Mouse (Mus musculus) large intestine, adult 2 months (tissue): Measurements from ENCODE around the gene Tmem246. TPM values are rescaled to one million over a fixed set of nuclear protein-coding genes. Genes with fewer than 3 reads are reported as not detected.
A peak's percentile ranks its signal among the peaks of the same experiment; 100 is the strongest.
"Not testable (repeated sequence)": the region's sequence is repeated elsewhere in the genome, so short reads cannot be mapped to it uniquely, and the experiment has no call there.

ENCODE experiments used
- DNase-seq: peaks from one replicate; pipeline ENCODE4 v3.0.0-alpha.2; 2012; ENCODE audit warnings: low read depth, low spot score
- WGBS: fragments of 180-500 bp; shearing (Covaris S2); methylation state at CpG from one replicate; pipeline ENCODE4 v1.1.7; 2018; 5-methylcytosine and 5-hydroxymethylcytosine counted together
- polyA plus RNA-seq: library from polyadenylated mRNA; depleted of rRNA; stranded (reverse); fragments of >200 nt; gene quantifications from 2 replicates; pipeline ENCODE4 v1.2.3, GENCODE M21; 2012; rRNA removed

Tmem246 gene
- 48.5 and 62.8 TPM in 2 replicates for polyA plus RNA-seq

DNA sequence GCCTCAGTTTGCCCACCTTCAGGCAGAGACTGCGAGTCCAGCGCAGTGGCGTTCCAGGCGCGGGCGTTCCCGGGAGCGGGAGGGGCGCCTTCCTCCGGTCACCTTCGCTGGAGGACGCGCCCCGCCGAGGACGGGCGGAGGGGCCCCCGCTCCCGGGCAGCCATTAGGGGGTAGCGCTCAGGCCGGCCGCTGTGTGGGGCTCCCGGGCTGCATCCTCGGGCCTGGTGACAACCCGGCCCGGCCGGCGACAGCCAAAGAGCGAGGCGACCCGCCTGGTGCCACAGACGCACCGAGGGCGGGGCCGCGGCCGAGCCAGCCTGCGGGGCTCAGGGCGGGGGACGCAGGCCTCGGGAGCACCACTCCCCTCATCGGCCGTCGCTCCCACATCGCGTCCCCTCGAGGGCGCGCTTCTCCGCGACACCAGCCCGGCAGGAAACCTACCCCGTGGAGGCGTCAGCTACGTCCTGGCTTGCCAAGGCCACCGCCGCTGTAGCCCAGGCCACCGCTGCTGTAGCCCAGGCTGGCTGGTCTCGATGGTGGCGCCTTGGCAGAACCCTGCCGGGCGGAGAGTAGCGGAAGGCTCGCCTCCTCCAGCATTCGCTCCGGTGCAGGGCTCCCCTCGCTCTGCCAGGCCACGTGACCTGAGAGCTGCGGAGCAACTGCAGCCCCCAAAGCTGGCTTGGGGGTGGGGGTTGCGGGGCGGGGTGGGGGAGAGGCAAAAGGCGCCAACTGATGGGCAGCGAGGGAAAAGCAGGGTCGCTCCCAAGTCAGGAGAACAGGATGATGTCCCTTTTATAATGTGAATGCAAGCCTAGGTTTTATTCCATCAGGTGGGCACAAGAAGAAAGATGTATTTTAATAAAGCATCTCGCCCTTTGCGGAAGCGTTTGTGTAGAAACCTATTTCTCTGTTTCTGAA lies at the start of gene Tmem246:
TSS of gene Tmem246 (minus strand) at position 694 of the 918 bp plus-strand sequence.
- 1% methylated on average over 75 of the region's 77 CpGs for WGBS
- DNase-seq = no peak

- DNase-seq = no peak
- WGBS = 52% methylated on average over 2 of the region's 2 CpGs
These were observed 42.2 kb upstream of the Tmem246 start for GRCm38 (mm10) chr4:49639913-49640312.

GRCm38 (mm10) chr4:49637821-49638220 lies 40.1 kb upstream of the Tmem246 start:
- no peak for DNase-seq
- WGBS = 88% methylated on average over 11 of the region's 11 CpGs

- DNase-seq = no peak
- WGBS = under 1% methylated on average over 30 of the region's 30 CpGs
These were observed 34.4 kb upstream of the Tmem246 start for GRCm38 (mm10) chr4:49632139-49632481.

- WGBS = 2% methylated on average over 37 of the region's 37 CpGs
- peak; percentile 78 for DNase-seq
These were observed 33.9 kb upstream of the Tmem246 start, which contains the start of gene Rnf20 for GRCm38 (mm10) chr4:49631319-49632138. Rnf20 (plus strand) TSS chr4:49632006.

- no peak for DNase-seq
- WGBS = 76% methylated on average over 5 of the region's 5 CpGs
These were observed 31.3 kb upstream of the Tmem246 start for GRCm38 (mm10) chr4:49628941-49629340.

- DNase-seq = peak; percentile 64
These were observed 29.3 kb upstream of the Tmem246 start for GRCm38 (mm10) chr4:49626973-49627372.

GRCm38 (mm10) chr4:49624969-49625368 lies 27.3 kb upstream of the Tmem246 start:
- WGBS = 86% methylated on average over 4 of the region's 4 CpGs

More at GRCm38 (mm10) chr4:49626973-49627372, 29.3 kb upstream of the Tmem246 start:
- under 1% methylated on average over 3 of the region's 3 CpGs for WGBS

DNA sequence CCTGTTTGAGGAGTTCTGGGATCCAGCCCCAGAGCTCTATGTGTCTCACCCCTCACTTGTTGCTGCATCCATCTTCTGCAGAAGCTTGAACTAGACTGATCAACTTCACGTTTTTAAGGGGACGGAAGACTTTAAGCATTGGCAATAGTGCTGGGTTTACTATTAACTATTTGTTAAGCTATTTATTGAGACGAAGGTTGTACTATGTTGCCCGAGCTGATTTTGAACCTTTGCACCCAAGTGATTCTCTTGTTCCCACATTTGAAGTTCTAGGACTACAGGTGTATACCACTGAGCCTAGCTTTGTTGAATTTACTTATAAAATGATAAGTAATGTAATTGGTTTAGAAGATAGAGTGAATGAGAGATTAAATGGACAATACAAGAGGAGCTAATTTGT lies 26.2 kb upstream of the Tmem246 start:
- DNase-seq = no peak
- WGBS = 61% methylated on average over 4 of the region's 4 CpGs

More at GRCm38 (mm10) chr4:49624969-49625368, 27.3 kb upstream of the Tmem246 start:
- not testable (repeated sequence) for DNase-seq

- DNase-seq = no peak
- 28% methylated on average over 2 of the region's 2 CpGs for WGBS
These were observed 24.6 kb upstream of the Tmem246 start for GRCm38 (mm10) chr4:49622272-49622671.

DNA sequence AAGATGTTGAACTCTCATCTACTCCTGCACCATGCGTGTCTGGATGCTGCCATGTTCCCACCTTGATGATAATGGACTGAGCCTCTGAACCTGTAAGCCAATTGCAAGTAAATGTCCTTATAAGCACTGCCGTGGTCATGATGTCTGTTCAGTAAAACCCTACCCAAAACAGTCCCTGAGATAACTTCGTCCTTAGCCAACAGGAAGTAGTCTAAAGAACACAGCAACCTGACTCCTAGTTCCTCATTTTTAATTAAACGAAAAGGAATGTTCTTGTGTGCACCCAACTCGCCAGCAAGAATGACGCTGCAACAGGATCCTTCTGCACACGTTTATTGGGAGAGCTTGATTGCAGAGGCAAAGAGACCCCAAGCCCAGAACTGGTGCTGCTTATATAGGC lies 22.2 kb upstream of the Tmem246 start:
- 78% methylated on average over 7 of the region's 7 CpGs for WGBS
- not testable (repeated sequence) for DNase-seq

DNA sequence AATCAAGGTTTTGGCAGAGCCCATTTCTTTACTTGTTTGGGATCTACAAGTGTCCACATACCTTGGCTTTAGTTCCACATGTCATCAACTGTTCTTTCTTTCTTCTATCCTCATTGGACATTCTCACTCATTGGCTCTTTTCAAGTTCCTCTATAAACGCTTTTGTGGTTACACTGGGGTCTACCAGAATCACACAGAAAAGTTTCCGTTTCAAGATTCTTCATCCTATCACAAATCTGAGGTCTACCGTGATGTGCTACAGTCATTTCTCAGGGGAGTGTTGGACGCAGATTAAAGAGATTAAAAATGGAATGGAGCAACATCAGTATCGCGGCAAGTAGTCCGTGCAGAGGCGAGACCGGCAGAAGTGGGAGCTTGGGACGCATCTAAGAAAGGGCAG lies 19.2 kb upstream of the Tmem246 start:
- WGBS = 87% methylated on average over 10 of the region's 10 CpGs
- DNase-seq = no peak

DNA sequence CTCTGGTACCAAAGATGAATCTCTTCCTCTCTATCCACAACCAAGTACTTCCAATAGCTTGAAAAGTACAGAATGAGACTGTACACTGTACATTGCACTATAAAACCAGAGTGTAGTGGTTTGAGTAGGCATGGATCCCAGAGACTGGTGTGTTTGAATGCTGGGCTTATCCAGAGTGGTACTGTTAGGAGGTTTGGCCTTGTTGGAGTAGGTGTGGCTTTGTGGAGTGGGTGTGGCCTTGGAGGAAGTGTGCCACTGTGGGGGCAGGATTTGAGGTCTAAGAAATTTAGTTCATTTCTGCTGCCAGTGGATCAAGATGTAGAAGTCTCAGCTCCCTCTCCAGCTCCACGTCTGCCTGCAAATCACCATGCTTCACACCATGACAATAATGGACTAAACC lies 7.8 kb upstream of the Tmem246 start:
- DNase-seq = no peak
- 89% methylated on average over 1 of the region's 1 CpGs for WGBS

GRCm38 (mm10) chr4:49604616-49605015 lies 6.9 kb upstream of the Tmem246 start:
- 90% methylated on average over 5 of the region's 5 CpGs for WGBS
- no peak for DNase-seq

DNA sequence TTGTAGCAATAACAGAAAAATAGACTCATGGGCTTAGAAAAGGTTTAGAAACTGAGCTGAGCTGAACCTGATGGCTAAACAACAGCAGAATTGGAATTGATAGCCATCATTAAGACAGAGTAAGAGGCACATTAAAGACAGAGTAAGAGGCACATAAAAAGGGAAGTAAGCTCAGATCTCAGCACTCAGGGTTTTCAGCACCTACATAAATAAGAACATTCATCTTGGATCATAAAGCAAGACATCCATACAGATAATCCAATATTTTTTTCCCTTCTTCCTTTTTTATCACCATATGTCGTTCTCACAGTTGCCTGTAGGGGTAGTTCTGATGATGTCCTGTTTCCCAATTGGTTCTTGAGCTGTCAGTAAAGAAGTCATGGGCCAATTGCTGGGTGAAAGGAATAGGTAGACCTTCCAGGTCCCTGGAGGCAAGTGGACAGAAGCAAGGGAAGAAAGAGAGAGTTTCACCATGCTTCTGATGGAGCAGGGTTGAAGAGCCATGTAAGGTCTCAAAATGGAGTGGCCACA lies 6.4 kb upstream of the Tmem246 start:
- WGBS = 40% methylated on average over 1 of the region's 1 CpGs

GRCm38 (mm10) chr4:49603161-49603560 lies 5.5 kb upstream of the Tmem246 start:
- no peak for DNase-seq
- 89% methylated on average over 2 of the region's 2 CpGs for WGBS

More for the DNA sequence above, 6.4 kb upstream of the Tmem246 start:
- DNase-seq = no peak

DNA sequence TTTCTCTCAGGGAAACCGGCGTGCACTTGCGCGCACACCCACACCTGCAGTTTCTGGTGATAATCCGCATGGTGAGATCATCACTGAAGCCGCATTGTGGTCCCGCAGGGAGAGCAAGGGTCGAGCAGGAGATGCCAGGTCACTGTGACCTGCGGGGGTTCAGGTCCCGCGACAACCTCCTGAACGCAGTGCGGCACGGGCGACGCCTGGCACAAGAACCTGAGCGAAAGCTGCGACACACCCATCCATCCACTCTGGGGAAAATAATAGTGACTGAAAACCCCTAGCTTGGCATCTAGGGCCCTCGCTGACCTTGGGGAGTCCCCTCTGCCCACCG lies 862 bp downstream of the Tmem246 start:
- no peak for DNase-seq
- under 1% methylated on average over 20 of the region's 20 CpGs for WGBS

GRCm38 (mm10) chr4:49590152-49590551 lies 7.5 kb downstream of the Tmem246 start:
- DNase-seq = no peak
- WGBS = 31% methylated on average over 2 of the region's 2 CpGs

DNA sequence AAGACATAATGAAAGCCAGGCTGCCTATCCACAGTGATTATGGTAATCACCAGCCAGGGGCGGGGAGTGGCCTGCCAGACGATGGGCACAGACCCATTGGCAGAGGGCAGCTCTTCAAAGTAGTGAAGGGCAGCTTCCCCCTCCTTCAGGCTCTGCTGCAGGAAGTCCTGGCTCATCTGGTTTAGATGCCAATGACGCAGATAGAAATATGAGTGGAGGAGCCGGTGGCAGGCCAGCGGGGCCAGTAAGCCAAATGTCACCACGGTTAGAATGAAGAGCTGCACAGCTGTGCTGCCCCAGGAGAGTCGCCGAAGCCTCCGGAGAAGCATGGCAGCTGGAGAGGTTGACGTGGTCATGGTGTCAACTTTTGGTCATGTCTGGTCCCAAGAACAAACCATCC lies 10.9 kb downstream of the Tmem246 start:
- WGBS = 87% methylated on average over 10 of the region's 10 CpGs
- no peak for DNase-seq

DNA sequence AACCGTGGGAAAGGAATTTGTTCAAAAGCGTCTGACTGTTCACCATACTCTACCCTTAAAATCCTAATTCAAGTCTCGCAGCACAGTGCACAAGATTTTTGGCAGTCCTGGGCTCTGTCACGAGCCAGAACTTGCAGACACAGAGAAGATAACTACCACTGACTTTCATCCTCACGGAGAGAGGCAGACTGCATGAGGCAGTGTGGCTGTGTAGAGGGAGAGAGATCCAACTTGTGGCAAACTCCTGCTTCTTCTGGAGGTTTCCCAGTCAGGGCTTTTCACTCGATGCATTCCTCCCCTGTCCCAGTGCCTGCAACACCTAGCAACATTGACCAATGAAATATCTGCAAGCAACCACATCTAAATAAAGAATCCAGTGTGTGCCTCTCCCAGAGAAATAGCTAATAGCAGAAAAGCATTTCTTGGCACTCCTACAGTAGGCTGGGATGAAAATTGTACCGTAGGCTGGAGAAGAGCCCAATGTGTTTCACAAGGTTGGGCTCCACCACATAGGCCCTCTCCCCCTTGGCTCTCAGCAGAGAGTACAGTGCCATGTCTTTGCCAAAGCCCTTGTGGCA lies 12.1 kb downstream of the Tmem246 start:
- 69% methylated on average over 7 of the region's 7 CpGs for WGBS
- no peak for DNase-seq
